Mouse (Mus musculus) C2C12 (cell line): Measurements from ENCODE around the gene Grid1.

ENCODE experiments used
- CEBPB ChIP-seq: IDR thresholded peaks from one replicate; pipeline ENCODE4 v1.6.1; 2011; ENCODE audit warnings: low read depth, mild to moderate bottlenecking, control low read depth, moderate library complexity
- CTCF ChIP-seq: IDR thresholded peaks from one replicate; pipeline ENCODE4 v1.5.1; 2011; ENCODE audit not compliant: control insufficient read depth, insufficient read depth, insufficient read length
- FOSL1 ChIP-seq: IDR thresholded peaks from one replicate; pipeline ENCODE4 v1.8.0; 2011; ENCODE audit warnings: mild to moderate bottlenecking, low read length; ENCODE audit not compliant: poor library complexity, insufficient read depth, severe bottlenecking
- MAX ChIP-seq: IDR thresholded peaks from one replicate; pipeline ENCODE4 v1.6.1; 2011; ENCODE audit warnings: mild to moderate bottlenecking, control low read depth
- MYOD1 ChIP-seq: IDR thresholded peaks from one replicate; pipeline ENCODE4 v1.6.1; 2011; ENCODE audit warnings: low read depth; ENCODE audit not compliant: control insufficient read depth, insufficient read length
- MYOG ChIP-seq: IDR thresholded peaks from one replicate; pipeline ENCODE4 v1.6.1; 2011; ENCODE audit not compliant: control insufficient read depth, insufficient read length; ENCODE audit errors: extremely low read depth
- USF1 ChIP-seq: IDR thresholded peaks from one replicate; pipeline ENCODE4 v1.6.1; 2011; ENCODE audit warnings: low read depth, mild to moderate bottlenecking, control low read depth, moderate library complexity

DNA sequence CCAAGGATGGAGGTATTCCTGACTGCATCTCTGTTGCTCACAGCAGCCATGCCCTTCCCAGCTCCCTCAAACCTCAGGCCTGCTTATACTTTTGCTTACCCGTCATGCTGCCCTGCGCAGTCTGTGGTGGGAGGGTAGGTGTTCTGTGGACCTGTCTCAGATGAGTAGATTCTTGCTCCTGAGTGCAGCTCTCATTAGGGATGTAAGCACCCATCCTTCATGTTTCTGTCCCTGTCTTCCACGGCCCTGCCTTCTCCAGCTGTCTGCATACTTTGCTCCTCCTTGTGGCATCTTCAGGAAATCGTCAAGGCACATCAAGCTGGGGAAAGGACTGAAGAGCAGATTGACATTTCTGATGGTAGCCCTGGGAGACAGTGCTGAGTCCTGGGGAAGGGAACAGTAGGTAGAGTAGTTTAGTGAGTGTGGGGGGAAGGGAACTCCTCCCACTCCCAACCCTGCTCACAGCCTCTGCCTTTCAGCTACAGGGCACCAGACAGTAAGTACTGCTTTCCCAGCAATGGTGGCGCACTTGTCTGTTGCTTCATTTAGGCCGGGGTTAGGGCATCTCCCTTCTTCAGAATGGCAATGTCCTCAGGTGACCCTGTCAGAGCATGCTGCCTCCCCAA lies 273.8 kb downstream of the Grid1 start:
- no peak for TF ChIP-seq CTCF
- no peak for TF ChIP-seq USF1
- no peak for TF ChIP-seq MAX
- no peak for TF ChIP-seq MYOG
- no peak for TF ChIP-seq CEBPB
- no peak for TF ChIP-seq FOSL1
- TF ChIP-seq MYOD1 = no peak
